Mouse (Mus musculus): ENCODE measurements around the gene Cacna1b. TPM values are rescaled to one million over a fixed set of nuclear protein-coding genes. Genes with fewer than 3 reads are reported as not detected.

The Cacna1b gene
- polyA plus RNA-seq, 1 experiment, result 5.0 TPM

DNA sequence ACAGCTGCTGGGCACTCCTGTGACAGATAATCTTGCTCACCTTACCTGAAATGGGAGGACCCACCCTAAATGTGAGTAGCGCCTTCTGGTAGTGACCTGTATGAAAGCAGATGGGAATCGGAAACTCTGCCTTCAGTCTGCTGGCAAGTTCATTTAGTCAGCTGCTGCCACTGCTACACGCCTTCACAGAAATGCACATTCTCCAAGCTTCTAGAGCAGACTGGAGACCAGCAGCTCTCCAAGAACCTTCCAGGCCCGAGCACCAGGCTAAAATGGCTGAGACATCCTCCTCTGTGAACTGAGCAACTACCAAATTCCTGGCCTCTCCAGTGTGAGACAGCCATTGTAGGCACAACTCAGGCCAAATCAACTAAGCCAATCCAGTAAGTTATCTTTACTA is 37.1 kb downstream of the Cacna1b start:
- H3K4me1 ChIP-seq (ENCODE audit: control insufficient read depth, insufficient read depth, insufficient read length), result no peaks in the 10 kb centered on the region
- WGBS, result 89% methylated on average over 4 of the region's 4 CpGs
- no peak for TF ChIP-seq CTCF (IDR thresholded peaks at IDR 0.05; ENCODE audit: extremely low read depth, insufficient read depth, insufficient read length, insufficient replicate concordance)
- no peak for TF ChIP-seq POLR2A (IDR thresholded peaks at IDR 0.05; ENCODE audit: low read depth, low read length)

DNA sequence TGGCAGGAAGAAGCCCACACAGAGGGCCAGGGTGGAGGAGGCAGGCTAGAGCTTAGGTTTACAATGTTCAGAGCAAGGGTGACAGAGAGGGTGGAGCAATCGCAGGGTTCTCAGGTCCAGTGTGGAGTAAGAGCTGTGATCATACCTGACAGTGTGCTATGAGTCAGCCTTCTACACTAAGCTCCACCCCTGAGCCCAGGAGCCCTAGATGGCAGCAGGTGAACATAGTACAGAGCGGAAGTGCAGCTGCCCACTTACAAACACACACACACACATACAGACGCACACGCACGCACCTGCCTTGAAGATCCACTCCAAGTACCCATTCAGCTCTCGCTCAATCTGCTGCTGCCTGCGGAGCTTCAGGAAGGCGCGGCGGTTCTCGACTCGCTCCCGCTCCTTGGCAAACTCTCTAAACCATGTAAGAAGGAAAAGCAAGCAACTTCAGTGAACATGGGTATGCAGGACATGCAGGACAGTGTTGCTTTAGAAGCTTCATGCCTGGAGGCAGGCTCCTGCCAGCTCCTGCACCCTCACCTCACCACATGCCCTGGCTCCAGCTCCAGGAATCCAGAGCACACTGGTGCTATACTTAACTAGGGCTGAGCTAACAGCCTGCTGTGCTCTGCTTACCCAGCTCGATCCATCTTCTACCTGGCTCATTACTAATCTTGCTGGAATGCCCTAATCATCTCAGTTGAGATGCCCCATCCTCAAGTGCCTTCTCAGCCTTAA is 43.1 kb downstream of the Cacna1b start:
- Histone ChIP-seq H3K4me1 (ENCODE audit: control insufficient read depth, insufficient read depth, insufficient read length) (no peaks in the 10 kb centered on the region), H3K36me3 (ENCODE audit: control insufficient read depth, insufficient read depth, low read length) (no peaks in the 10 kb centered on the region), H3K27me3 (ENCODE audit: control insufficient read depth, insufficient read depth, low read length) (no peaks in the 10 kb centered on the region), H3K27ac (ENCODE audit: insufficient read depth, low read length) (no peak overlapping the region), H3K4me3 (ENCODE audit: extremely low read depth, insufficient read depth, insufficient read length) (no peak overlapping the region)
- TF ChIP-seq POLR2A (IDR thresholded peaks at IDR 0.05; ENCODE audit: low read depth, low read length), result no peak
- no peak for TF ChIP-seq CTCF (IDR thresholded peaks at IDR 0.05; ENCODE audit: extremely low read depth, insufficient read depth, insufficient read length, insufficient replicate concordance)
- no peak for DNase-seq (ENCODE audit: low read depth in 1 of 2, low spot score in 2 of 2)
- WGBS, result 88% methylated on average over 14 of the region's 14 CpGs

More for the DNA sequence above, 37.1 kb downstream of the Cacna1b start:
- Histone ChIP-seq H3K27ac (ENCODE audit: insufficient read depth, low read length) (no peak overlapping the region), H3K4me3 (ENCODE audit: extremely low read depth, insufficient read depth, insufficient read length) (no peak overlapping the region), H3K27me3 (ENCODE audit: control insufficient read depth, insufficient read depth, low read length) (no peaks in the 10 kb centered on the region), H3K36me3 (ENCODE audit: control insufficient read depth, insufficient read depth, low read length) (no peaks in the 10 kb centered on the region)
- DNase-seq (ENCODE audit: low read depth in 1 of 2, low spot score in 2 of 2), result no peak

DNA sequence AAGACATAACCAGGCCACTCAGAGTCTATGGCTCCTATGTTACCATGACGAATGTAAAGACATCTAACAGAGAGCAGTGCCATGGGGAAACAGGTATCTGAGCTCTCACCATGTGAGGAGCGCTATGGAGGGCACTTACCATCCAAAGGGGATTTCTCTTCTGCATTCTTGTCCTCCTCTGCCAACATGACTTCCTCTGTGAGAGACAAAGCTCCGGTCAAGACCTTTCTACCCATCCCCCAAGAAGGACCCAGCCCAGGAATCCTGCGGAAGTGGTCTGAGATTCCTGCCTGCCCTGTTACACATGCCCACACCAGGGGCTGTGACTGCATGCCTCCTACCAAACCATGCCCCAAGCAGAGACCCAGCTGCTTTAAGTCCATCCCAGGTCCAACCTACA is 44.0 kb downstream of the Cacna1b start:
- no peaks in the 10 kb centered on the region for H3K36me3 ChIP-seq (ENCODE audit: control insufficient read depth, insufficient read depth, low read length)
- H3K4me3 ChIP-seq (ENCODE audit: extremely low read depth, insufficient read depth, insufficient read length), result no peak overlapping the region
- 90% methylated on average over 4 of the region's 4 CpGs for WGBS
- no peak for TF ChIP-seq CTCF (IDR thresholded peaks at IDR 0.05; ENCODE audit: extremely low read depth, insufficient read depth, insufficient read length, insufficient replicate concordance)
- TF ChIP-seq POLR2A (IDR thresholded peaks at IDR 0.05; ENCODE audit: low read depth, low read length), result no peak
- DNase-seq (ENCODE audit: low read depth in 1 of 2, low spot score in 2 of 2), result no peak
- no peaks in the 10 kb centered on the region for H3K4me1 ChIP-seq (ENCODE audit: control insufficient read depth, insufficient read depth, insufficient read length)
- H3K27ac ChIP-seq (ENCODE audit: insufficient read depth, low read length), result no peak overlapping the region
- H3K27me3 ChIP-seq (ENCODE audit: control insufficient read depth, insufficient read depth, low read length), result no peaks in the 10 kb centered on the region

DNA sequence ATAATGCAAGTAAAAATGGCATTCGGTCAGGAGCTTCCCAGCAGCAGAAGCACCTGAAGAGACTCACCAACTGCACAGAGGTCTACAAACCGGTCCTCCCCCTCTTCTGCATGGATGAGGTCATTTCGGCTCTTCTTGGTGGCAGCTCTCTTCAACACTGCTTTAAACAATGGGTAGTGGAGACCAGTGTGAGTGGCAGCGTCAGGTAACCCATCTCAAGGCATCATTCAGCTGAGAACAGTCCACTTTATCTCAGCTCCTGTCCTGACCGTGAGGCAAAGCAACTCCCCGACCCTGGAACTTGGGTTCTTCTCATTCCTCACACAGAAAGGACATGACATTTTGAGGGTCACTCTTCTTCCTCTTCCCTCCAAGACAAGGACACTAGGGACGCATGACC is 45.0 kb downstream of the Cacna1b start:
- Histone ChIP-seq H3K4me3 (ENCODE audit: extremely low read depth, insufficient read depth, insufficient read length) (no peak overlapping the region), H3K27me3 (ENCODE audit: control insufficient read depth, insufficient read depth, low read length) (no peaks in the 10 kb centered on the region), H3K27ac (ENCODE audit: insufficient read depth, low read length) (no peak overlapping the region), H3K36me3 (ENCODE audit: control insufficient read depth, insufficient read depth, low read length) (no peaks in the 10 kb centered on the region), H3K4me1 (ENCODE audit: control insufficient read depth, insufficient read depth, insufficient read length) (no peaks in the 10 kb centered on the region)
- DNase-seq (ENCODE audit: low read depth in 1 of 2, low spot score in 2 of 2), result no peak
- TF ChIP-seq CTCF (IDR thresholded peaks at IDR 0.05; ENCODE audit: extremely low read depth, insufficient read depth, insufficient read length, insufficient replicate concordance) (no peak), POLR2A (IDR thresholded peaks at IDR 0.05; ENCODE audit: low read depth, low read length) (no peak)
- 86% methylated on average over 7 of the region's 7 CpGs for WGBS

DNA sequence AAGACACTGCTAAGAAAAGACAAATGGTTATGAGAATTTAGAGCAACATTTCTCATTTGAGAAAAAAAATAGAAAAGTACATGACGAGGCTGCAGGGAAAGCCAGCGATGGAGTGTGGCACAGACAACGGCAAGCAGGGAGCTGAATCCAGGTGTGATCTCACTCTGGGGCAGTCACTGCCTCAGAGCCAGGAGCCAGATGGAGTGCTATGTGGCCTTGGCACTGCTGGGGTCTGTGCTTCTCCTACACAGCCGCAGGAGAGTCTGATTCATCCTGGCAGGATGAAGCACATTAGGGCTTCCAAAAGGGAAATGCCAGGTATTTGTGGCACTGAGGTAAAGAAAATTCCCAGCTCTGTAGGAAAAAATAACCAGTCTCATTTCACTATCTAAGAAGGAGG is 45.5 kb downstream of the Cacna1b start:
- TF ChIP-seq POLR2A (IDR thresholded peaks at IDR 0.05; ENCODE audit: low read depth, low read length) (no peak), CTCF (IDR thresholded peaks at IDR 0.05; ENCODE audit: extremely low read depth, insufficient read depth, insufficient read length, insufficient replicate concordance) (no peak)
- 91% methylated on average over 4 of the region's 4 CpGs for WGBS
- H3K27ac ChIP-seq (ENCODE audit: insufficient read depth, low read length), result no peak overlapping the region

DNA sequence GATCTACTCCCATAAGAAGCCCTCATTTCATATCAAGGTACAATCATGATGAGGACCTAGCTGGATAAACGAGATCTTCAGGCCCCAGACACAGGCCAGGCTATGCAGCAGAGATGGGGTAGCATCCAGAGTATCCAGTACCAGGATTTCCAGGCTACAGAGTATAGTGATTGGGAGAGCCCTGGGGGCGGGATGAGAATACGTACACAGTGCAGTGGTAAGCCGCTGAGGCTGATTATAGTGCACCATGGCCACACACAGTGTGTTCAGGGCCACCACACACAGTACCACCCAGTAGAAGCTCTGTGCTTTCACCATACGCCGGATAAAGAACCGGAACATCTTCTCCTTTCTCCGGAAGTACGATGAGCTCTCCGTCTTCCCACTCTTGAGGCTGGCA is 57.0 kb downstream of the Cacna1b start:
- no peak for DNase-seq (ENCODE audit: low read depth in 1 of 2, low spot score in 2 of 2)
- Histone ChIP-seq H3K36me3 (ENCODE audit: control insufficient read depth, insufficient read depth, low read length) (no peaks in the 10 kb centered on the region), H3K4me3 (ENCODE audit: extremely low read depth, insufficient read depth, insufficient read length) (no peak overlapping the region), H3K27ac (ENCODE audit: insufficient read depth, low read length) (no peak overlapping the region), H3K4me1 (ENCODE audit: control insufficient read depth, insufficient read depth, insufficient read length) (no peaks in the 10 kb centered on the region), H3K27me3 (ENCODE audit: control insufficient read depth, insufficient read depth, low read length) (no peaks in the 10 kb centered on the region)
- TF ChIP-seq CTCF (IDR thresholded peaks at IDR 0.05; ENCODE audit: extremely low read depth, insufficient read depth, insufficient read length, insufficient replicate concordance) (no peak), POLR2A (IDR thresholded peaks at IDR 0.05; ENCODE audit: low read depth, low read length) (no peak)
- 85% methylated on average over 10 of the region's 10 CpGs for WGBS

More for the DNA sequence above, 45.5 kb downstream of the Cacna1b start:
- no peaks in the 10 kb centered on the region for H3K4me1 ChIP-seq (ENCODE audit: control insufficient read depth, insufficient read depth, insufficient read length)
- no peak overlapping the region for H3K4me3 ChIP-seq (ENCODE audit: extremely low read depth, insufficient read depth, insufficient read length)
- H3K27me3 ChIP-seq (ENCODE audit: control insufficient read depth, insufficient read depth, low read length), result no peaks in the 10 kb centered on the region
- no peak for DNase-seq (ENCODE audit: low read depth in 1 of 2, low spot score in 2 of 2)
- no peaks in the 10 kb centered on the region for H3K36me3 ChIP-seq (ENCODE audit: control insufficient read depth, insufficient read depth, low read length)

DNA sequence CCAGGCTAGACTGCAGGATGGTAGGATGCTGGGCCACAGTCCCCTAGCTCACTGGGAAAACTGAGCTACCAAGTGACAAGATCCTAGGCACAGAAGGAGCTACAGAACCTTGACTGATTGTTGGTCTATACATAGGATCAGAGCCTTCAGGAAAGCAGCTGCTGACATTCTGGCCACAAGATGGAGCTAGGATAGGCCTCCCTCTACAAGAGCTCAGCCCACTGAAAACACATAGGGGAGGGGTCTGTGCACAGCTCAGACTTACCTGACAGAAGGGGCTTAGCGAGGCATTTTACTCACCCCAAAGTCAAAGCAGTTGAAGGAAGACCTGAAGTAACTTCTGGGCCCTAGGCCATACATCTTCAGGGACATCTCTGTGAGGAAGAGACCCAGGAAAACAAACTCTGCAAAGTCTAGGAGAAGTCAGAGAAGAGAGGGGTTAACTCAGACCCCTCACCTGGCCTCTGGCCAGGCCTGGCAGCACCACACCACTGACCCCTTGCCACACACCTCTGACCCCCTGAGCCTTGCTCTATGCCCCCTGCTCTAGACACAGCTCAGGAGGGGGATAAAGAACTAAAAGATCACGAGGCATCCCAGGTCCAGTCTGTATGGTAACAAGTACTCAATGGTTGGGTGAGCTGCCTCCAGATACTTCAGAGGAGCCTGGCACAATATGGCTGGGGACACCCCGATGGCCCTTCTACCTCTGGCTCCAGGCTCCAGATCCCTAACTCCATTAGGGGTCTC is 60.6 kb downstream of the Cacna1b start:
- DNase-seq (ENCODE audit: low read depth in 1 of 2, low spot score in 2 of 2), result no peak
- 81% methylated on average over 3 of the region's 3 CpGs for WGBS
- Histone ChIP-seq H3K4me1 (ENCODE audit: control insufficient read depth, insufficient read depth, insufficient read length) (no peaks in the 10 kb centered on the region), H3K27me3 (ENCODE audit: control insufficient read depth, insufficient read depth, low read length) (no peaks in the 10 kb centered on the region), H3K36me3 (ENCODE audit: control insufficient read depth, insufficient read depth, low read length) (no peaks in the 10 kb centered on the region), H3K27ac (ENCODE audit: insufficient read depth, low read length) (no peak overlapping the region), H3K4me3 (ENCODE audit: extremely low read depth, insufficient read depth, insufficient read length) (no peak overlapping the region)
- TF ChIP-seq POLR2A (IDR thresholded peaks at IDR 0.05; ENCODE audit: low read depth, low read length) (no peak), CTCF (IDR thresholded peaks at IDR 0.05; ENCODE audit: extremely low read depth, insufficient read depth, insufficient read length, insufficient replicate concordance) (no peak)
